Mouse (Mus musculus) small intestine, adult 2 months (tissue): ENCODE measurements around the gene Eif4h. TPM values are rescaled to one million over a fixed set of nuclear protein-coding genes. Genes with fewer than 3 reads are reported as not detected.

Experiments used
- H3K27ac ChIP-seq: fragments of 200-500 bp; 2 replicates; pipeline ENCODE4 v1.5.1; 2012; ENCODE audit warnings: low read depth, low read length, control low read depth, inconsistent platforms; ENCODE audit not compliant: insufficient read depth
- H3K27me3 ChIP-seq: fragments of 200-500 bp; 2 replicates; pipeline ENCODE4 v1.6.1; 2012; ENCODE audit warnings: mild to moderate bottlenecking, moderate library complexity, low read length, inconsistent platforms; ENCODE audit not compliant: control insufficient read depth, insufficient read depth
- H3K36me3 ChIP-seq: fragments of 200-500 bp; 2 replicates; pipeline ENCODE4 v1.6.1; 2012; ENCODE audit warnings: mild to moderate bottlenecking, low read length, control low read depth, inconsistent platforms; ENCODE audit not compliant: control insufficient read depth, insufficient read depth
- H3K4me1 ChIP-seq: fragments of 200-500 bp; 2 replicates; pipeline ENCODE4 v1.6.1; 2012; ENCODE audit warnings: low read length, inconsistent platforms, mixed read lengths; ENCODE audit not compliant: control insufficient read depth, insufficient read depth, insufficient read length
- H3K4me3 ChIP-seq: fragments of 200-500 bp; 2 replicates; pipeline ENCODE4 v1.5.1; 2012; ENCODE audit warnings: low read depth, mild to moderate bottlenecking, control low read depth, inconsistent platforms, low read length, moderate library complexity
- CTCF ChIP-seq: fragments of 200-500 bp; IDR thresholded peaks from 2 replicates; pipeline ENCODE4 v1.5.1; 2012; ENCODE audit warnings: low read depth, mild to moderate bottlenecking, control low read depth, inconsistent platforms, low read length, moderate library complexity, mixed read lengths; ENCODE audit not compliant: insufficient replicate concordance, insufficient read length; ENCODE audit errors: extremely low read depth
- POLR2A ChIP-seq: fragments of 200-500 bp; IDR thresholded peaks from 2 replicates; pipeline ENCODE4 v1.6.1; 2012; ENCODE audit warnings: low read depth, mild to moderate bottlenecking, control low read depth, inconsistent platforms, low read length, moderate library complexity
- WGBS: fragments of 180-500 bp; shearing (Covaris S2); methylation state at CpG from one replicate; pipeline ENCODE4 v1.1.7; 2018; 5-methylcytosine and 5-hydroxymethylcytosine counted together
- polyA plus RNA-seq: library from polyadenylated mRNA; depleted of rRNA; stranded (reverse); fragments of >200 nt; gene quantifications from 2 replicates; pipeline ENCODE4 v1.2.3, GENCODE M21; 2012

Eif4h gene
- polyA plus RNA-seq, 1 experiment = 256 TPM

DNA sequence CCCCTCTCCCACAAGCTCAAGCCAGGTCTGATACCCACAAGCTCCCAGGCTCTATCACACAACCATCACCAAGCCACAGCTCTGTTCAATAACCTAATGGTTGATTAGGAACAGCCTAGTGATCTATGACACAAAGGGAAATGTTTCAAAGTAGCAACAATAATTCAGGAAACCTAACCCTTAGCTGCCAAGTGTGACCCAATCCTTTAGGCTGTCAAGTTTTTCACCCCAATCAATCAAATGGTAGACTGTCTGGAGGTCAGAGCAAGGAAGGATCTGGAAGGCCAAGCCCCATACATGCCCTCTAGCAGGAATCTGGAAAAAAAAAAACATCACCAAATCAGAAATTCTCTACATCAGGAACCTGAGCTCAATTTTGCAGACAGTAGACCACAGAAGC lies 8.5 kb downstream of the Eif4h start:
- no peaks in the 10 kb centered on the region for H3K27me3 ChIP-seq
- H3K27ac ChIP-seq = peak overlapping the region; percentile 84
- peaks cover 41% of the 10 kb centered on the region for H3K36me3 ChIP-seq
- no peak for TF ChIP-seq CTCF
- no peak for TF ChIP-seq POLR2A
- no peak overlapping the region for H3K4me3 ChIP-seq
- H3K4me1 ChIP-seq = peaks cover 19% of the 10 kb centered on the region; the same call in 1 of the 2 replicates

DNA sequence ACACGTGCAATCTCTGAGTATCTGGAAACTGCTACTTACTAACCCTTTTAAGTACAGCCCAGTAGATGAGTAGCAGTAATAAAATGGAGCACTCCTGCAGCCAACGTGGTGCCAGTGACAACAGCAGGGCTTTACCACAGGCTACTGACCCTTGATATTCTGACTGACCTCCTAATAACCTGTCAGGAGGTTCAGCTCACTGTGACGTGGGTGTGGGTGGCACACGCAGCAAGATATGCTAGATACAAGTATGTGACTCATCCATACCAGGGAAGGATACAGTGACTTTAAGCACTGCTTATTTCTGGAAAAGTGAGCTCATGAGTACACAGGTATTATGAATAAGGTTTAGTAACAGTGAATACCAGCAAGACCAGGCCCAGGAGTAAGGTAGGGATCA lies 9.8 kb downstream of the Eif4h start:
- Histone ChIP-seq H3K27me3 (no peaks in the 10 kb centered on the region), H3K27ac (peak overlapping the region; percentile 65; the same call in 1 of the 2 replicates), H3K4me3 (no peak overlapping the region), H3K36me3 (peaks cover 48% of the 10 kb centered on the region), H3K4me1 (peaks cover 19% of the 10 kb centered on the region; the same call in 1 of the 2 replicates)
- TF ChIP-seq CTCF (no peak), POLR2A (no peak)
- 19% methylated on average over 4 of the region's 4 CpGs for WGBS

DNA sequence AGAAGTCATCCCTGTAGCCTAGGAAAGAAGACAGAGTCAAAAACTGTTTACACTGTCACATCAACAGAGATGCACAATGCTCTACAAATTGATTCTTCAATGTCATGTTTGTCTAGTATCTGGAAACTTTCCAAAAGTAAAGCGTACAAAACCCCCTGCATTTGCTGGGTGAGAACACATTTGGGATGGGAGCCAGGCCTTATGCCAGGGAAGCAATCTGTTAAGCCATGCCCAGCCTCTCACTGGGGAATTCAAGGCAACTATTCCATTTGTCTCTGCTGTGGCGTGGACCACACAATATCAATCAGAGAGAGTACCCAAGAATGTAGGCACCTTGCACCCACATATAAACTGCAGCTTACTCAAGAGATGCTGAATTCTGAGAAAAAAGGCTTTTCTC lies 17.2 kb downstream of the Eif4h start:
- H3K27me3 ChIP-seq = no peaks in the 10 kb centered on the region
- TF ChIP-seq CTCF = no peak
- TF ChIP-seq POLR2A = no peak
- H3K36me3 ChIP-seq = peaks cover 83% of the 10 kb centered on the region
- no peaks in the 10 kb centered on the region for H3K4me1 ChIP-seq
- H3K27ac ChIP-seq = no peak overlapping the region
- H3K4me3 ChIP-seq = no peak overlapping the region
- WGBS = 78% methylated on average over 2 of the region's 2 CpGs

DNA sequence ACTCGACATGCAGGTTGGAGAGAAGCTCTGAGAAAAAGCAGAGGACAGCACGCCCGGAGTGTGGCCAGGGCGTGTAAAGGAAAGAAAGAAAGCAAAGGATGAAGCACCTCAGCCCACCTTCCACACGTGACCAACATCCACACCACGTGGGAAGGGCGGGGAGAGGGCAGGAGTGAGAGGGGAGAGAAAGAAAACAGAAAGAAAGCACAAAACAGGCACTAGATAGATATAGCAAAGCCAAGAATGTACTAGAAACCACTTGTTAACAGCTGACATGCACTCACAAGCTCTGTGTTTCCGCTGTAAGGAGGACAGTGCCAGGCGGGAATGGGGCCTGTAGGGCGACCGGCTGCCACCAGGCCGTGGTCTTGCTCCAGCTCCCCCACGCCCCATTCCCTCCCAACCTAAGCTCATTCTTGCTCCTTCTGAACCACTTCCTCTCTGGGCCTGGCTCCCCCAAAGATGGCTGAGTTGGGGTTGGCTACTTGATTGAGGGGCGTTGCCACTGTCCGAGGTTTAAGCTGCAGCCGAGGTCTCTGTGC lies 18.1 kb downstream of the Eif4h start:
- WGBS = 84% methylated on average over 16 of the region's 16 CpGs
- Histone ChIP-seq H3K27ac (no peak overlapping the region), H3K36me3 (peaks cover 75% of the 10 kb centered on the region), H3K4me3 (no peak overlapping the region), H3K27me3 (no peaks in the 10 kb centered on the region), H3K4me1 (no peaks in the 10 kb centered on the region)
- TF ChIP-seq POLR2A (no peak), CTCF (no peak)

DNA sequence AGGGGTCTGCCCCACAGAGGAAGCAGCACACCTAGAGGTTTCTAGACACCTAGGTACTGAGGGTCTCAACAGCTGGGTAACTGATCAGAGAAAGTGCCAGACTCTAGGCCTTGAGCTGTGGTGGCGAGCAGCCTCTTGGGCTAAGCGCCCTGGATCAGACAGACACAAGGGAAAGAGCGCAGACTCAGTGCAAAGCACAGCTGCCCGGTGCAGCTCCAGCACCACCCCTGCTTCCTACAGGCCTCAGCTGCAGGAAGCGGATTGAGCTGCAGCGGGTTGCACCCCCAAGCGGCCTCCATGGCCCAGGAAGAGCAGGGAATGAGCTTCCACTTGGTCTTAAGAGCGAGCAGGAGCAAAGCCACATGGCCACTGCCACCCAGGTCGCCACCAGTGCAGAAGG lies 18.8 kb downstream of the Eif4h start:
- Histone ChIP-seq H3K4me1 (no peaks in the 10 kb centered on the region), H3K27me3 (no peaks in the 10 kb centered on the region), H3K36me3 (peaks cover 68% of the 10 kb centered on the region), H3K4me3 (no peak overlapping the region), H3K27ac (no peak overlapping the region)
- TF ChIP-seq CTCF (no peak), POLR2A (no peak)
- WGBS = 89% methylated on average over 9 of the region's 9 CpGs

DNA sequence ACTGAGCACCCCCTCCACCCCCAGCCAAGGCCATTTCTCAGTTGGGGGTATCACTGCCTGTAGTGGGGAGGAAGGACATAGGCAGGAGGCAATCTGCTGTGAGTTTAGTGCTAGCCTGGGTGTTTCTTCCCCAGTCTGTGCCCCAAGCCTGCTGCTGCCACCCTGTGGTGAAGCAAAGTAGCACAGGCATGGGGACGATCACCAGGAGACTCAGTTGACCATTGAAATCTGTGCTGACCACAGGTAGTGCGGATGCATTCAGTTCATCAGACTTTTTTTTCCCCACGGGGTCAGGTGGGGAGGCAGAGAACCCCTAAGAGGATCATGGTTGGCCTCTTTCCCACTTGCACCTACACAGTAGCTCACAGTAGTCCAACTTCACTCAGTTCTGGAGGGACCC lies 22.2 kb downstream of the Eif4h start:
- TF ChIP-seq POLR2A = no peak
- peak; percentile 84; the same call in 1 of the 2 replicates for TF ChIP-seq CTCF

DNA sequence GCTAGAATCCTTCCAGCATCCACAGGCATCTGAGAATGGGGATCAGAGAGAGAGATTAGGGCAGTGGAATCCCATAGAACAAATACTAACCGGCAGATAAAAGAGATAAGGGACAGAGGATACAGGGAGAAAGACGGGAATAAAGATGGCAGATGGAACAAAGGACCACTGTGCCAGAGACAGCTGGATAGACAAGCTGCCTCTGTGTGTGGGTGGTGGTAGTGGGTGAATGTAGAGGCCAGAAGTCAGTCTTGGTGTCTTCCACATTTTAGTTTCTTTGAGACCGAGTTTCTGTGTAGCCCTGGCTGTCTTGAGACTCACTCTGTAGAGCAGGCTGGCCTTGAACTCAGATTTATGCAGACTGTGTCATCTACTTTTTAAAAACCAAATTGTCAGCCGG lies 23.5 kb downstream of the Eif4h start:
- TF ChIP-seq CTCF = no peak
- Histone ChIP-seq H3K4me1 (peaks cover 3% of the 10 kb centered on the region; the same call in 1 of the 2 replicates), H3K27me3 (no peaks in the 10 kb centered on the region), H3K27ac (0 out of 2 replicates have a peak overlapping the region, but pooled peaks have one; percentile 9), H3K36me3 (peaks cover 24% of the 10 kb centered on the region), H3K4me3 (no peak overlapping the region)
- WGBS = 56% methylated on average over 4 of the region's 4 CpGs

More for the DNA sequence above, 22.2 kb downstream of the Eif4h start:
- no peak overlapping the region for H3K27ac ChIP-seq
- no peaks in the 10 kb centered on the region for H3K27me3 ChIP-seq
- no peaks in the 10 kb centered on the region for H3K4me1 ChIP-seq
- WGBS = 36% methylated on average over 3 of the region's 3 CpGs
- H3K4me3 ChIP-seq = no peak overlapping the region
- peaks cover 36% of the 10 kb centered on the region for H3K36me3 ChIP-seq

DNA sequence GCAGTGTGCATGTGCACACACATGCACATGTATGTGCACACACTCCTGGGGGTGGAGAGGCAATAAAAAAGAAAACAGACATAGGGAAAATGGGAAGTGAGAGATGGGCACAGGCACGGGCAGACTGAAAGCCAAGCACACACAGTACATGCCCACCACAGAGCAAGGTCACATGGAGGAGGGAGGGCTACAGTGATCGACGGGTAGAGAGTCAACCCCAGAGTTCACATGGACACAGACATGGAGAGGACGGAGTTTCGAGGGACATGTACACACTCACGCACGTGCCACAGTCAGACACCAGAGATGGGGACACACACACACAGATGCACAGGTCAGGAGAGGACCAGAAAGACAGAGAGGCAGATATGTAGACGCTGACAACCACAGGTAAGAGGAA lies 23.9 kb downstream of the Eif4h start:
- peak overlapping the region; percentile 9; the same call in 1 of the 2 replicates for H3K27ac ChIP-seq
- 68% methylated on average over 8 of the region's 8 CpGs for WGBS
- H3K27me3 ChIP-seq = no peaks in the 10 kb centered on the region
- peaks cover 20% of the 10 kb centered on the region for H3K36me3 ChIP-seq
- TF ChIP-seq POLR2A (no peak), CTCF (no peak)
- H3K4me3 ChIP-seq = no peak overlapping the region
- H3K4me1 ChIP-seq = peaks cover 3% of the 10 kb centered on the region; the same call in 1 of the 2 replicates
